Mouse (Mus musculus): ENCODE data around the gene Zfp628. TPM values are rescaled to one million over a fixed set of nuclear protein-coding genes. Genes with fewer than 3 reads are reported as not detected.
A peak's percentile ranks its signal among the peaks of the same experiment; 100 is the strongest.

Zfp628 gene
- total RNA-seq, 2 experiments from 2014 or later = 13.9 to 17.2 TPM

DNA sequence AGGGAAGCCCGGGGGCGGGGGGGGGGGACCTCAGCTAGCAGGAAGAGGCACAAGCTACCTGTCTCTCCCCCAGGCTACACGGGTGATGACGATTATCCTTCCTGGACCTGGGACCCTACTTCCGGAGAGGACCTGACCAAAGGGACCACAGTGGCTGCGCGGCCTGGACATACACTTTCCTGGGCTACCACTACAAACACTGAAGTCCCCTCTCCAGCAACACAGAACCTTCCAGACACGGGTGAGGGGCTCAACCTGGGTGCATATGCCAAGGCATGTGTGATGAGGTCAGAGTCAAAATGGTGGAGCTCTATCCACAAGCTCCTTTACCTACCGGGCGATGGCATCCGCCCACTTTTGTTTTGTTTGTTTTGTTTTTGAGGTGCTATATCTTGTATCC is 22.4 kb downstream of the Zfp628 start:
- DNase-seq (ENCODE audit: low spot score in 2 of 2) = no peak

DNA sequence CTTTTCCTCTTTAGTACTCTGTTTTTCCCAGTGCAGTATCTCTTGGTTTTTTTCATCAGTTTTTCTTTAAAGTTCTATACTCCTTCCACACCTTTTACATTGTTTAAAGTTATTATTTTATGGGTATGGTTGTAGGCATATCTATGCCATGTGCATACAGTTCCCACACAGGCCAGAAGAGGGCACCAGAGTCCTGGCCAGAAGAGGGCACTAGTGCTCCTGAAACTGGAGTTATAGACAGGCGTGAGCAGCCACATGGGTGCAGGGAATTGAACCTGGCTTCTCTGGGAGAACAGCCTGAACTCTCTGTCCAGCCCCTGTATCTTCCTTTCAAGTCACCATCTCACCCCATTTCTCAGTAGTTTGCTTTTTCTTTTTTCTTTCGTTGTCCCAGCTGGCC is 23.4 kb downstream of the Zfp628 start:
- peak; percentile 77 to 78 for DNase-seq (ENCODE audit: low spot score in 2 of 2)

DNA sequence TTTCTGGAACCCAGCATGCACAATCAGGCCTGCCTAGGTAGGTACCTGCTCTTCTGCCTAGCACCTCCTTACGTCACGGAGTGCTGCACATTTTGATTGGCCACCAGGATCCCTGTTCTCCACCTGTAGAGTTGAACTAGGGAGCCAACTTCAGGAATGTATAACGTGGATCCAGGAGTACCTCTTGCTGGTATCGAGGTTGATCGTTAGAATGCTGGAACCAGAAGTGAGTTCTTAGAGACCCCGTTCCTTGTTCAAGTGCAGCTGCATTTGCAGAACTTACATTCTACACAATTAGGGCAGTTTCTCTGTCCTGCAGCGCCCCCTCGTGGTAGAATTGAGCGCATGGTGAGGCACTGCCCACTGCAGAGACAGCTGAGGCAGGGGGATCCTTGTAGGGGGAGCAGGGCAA is 25.1 kb downstream of the Zfp628 start:
- DNase-seq (ENCODE audit: low spot score in 2 of 2) = peak; percentile 86 to 87

DNA sequence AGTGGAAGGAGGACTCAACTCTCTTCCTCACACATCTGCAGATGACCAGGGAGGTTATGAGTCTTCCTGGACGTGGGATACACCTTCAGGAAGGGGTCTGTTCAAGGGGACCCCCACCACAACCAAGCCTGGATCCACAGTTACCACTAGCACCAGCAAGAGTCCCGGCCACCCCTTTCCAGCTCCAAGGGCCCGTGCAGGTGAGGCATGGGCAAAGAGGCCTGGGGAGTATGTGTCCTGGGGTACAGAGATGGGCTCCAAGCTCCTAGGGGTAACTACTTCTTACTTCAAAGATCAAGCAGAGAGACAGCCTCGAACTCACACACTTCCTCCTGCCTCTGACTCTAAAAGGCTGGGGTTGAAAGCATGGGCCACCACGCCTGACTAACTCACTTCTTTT is 27.7 kb downstream of the Zfp628 start:
- no peak for DNase-seq (ENCODE audit: low spot score in 2 of 2)

DNA sequence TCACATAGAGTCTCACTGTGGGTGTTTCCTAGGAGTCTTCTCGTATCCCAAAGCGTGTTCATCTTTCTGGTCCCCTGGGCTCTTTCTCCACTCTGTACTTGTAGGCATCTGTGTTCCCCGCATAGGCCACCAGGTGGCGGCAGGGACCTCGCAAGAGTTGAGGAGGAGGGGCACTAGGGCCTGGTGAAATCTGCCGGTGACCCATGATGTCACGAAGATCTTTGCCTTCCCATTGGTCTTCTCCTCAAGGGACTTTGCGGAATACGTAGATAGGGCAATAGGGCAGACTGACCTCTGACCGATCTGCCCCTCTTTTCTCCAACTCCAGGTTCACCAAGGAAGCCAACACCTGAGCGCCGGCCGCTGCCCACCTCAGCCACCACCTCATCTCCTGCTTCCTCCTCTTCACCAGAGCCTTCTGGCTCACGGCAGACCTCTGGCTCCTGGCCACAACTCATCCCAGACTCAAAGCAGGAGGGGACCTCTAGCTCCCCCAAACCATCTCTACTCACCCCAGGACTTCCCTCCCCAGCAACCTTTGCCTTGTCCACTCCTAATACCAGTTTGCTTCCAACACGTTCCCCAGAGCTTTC is 28.3 kb downstream of the Zfp628 start:
- peak; percentile 95 to 96 for DNase-seq (ENCODE audit: low spot score in 2 of 2)

DNA sequence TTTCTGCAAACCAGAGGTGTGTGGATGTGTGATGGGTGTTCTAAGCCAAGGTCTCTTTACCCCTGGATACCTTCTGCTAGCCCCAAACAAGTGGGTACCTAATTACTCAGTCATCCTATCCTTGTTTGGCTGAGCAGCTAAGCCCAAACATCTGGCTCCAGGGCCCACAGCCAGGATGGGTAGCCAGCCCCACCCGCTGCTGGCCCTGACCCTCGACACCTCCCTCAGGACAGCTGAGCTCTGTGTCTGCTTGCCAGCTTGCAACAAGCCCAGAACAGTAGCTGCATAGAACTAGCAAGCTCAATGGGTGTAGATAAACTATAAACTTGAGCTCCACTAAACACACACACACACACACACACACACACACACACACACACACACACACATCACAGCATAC is 32.8 kb downstream of the Zfp628 start:
- no peak for DNase-seq (ENCODE audit: low spot score in 2 of 2)

DNA sequence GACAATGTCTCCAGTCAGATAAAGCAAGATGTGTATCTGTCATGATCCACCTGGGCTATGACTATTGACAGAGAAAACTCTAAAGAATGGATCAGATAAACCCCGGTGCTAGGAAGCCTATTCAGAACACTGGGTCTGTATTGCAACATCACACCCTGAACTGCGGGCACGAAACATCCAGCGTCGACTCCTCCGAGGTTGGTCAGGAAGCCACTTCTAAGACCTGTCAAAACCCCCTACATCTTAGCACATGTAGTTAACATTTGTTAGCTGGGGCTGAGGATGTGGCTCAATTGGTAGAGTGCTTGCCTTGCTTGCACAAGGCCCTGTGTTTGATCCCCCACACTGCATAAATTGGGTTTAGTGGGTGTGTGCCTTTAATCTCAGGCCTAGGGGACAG is 33.4 kb downstream of the Zfp628 start:
- no peak for DNase-seq (ENCODE audit: low spot score in 2 of 2)

DNA sequence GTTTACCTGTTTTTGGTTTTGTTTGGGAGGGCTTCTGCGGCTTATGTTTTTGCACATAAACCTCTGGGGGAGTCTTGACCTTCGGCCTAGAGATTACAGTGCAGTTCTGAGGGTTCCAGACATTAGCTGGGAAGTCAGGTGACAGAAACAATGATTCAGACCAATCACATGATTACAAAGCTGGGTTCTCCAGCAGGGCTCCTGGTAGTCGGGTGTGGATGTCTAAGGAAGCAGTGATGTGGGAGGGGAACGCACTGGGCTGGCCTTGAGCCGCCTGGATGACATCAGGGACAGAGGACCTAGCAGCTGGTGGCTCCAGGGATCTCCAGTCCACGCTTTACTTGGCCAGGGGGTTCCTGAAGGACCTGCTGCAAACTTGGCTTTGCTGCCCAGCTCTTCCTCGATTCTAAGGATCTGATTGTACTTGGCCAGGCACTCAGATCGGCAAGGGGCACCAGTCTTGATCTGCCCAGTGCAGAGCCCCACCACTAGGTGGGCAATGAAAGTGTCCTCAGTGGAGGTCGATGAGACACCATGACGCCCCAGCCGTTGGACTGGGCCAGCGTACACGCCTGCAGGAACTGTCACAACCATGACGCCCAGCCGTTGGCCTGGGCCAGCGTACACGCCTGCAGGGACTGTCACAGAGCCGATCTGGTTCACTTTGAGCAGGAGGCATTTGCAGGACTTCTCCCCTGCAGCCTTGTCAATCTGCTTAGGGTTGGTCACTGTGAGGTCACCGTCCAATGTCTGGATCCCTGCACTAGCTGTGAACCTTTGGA is 35.7 kb downstream of the Zfp628 start:
- DNase-seq (ENCODE audit: low spot score in 2 of 2) = no peak

DNA sequence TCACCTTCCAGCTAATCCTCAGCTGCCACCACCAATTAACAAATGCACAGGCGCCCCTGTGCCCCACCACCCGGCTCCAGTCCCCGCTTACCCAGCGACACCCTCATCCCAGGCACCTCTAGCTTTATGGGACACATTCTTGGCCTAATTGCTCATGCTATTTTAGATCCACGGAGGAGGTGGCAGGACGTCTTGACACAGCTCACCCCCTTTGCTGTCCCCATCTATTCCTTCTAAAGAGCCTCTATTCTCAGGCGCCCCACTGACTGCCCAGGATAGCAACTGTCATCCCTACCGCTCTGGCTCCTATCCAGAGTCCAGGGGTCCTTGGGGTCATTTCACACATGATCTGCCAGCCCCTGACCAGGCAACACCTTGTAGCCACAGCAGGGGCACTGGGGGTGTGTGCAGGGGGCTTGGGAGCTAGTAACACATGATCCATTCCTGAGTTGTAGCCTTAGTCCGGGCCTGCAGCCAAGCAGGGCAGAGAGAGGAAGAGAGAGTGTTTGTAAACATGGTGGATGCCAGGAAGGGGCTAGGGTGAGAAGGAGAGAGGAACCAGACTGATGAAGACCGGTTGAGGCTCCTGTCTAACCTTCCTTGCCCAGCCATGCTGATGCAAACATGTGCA is 38.9 kb downstream of the Zfp628 start:
- no peak for DNase-seq (ENCODE audit: low spot score in 2 of 2)

DNA sequence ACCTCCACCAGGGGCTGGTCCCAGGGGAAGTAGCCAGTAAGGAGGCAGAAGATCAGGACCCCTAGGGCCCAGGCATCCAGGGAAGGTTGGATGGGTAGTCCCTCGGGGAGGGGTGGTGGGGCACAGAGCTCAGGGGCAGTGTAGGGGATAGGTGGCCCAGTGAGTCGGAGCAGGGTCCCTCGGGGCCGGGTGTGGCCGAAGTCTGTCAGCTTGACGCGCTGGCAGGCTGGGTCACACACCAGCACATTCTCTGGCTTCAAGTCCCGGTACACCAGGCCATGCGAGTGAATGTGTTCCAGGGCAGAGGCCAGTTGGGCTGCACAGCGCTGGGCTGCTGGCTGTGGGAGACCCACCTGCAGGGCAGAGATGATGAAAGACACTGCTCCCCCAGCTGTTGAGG is 42.3 kb downstream of the Zfp628 start:
- no peak for DNase-seq (ENCODE audit: low spot score in 2 of 2)

DNA sequence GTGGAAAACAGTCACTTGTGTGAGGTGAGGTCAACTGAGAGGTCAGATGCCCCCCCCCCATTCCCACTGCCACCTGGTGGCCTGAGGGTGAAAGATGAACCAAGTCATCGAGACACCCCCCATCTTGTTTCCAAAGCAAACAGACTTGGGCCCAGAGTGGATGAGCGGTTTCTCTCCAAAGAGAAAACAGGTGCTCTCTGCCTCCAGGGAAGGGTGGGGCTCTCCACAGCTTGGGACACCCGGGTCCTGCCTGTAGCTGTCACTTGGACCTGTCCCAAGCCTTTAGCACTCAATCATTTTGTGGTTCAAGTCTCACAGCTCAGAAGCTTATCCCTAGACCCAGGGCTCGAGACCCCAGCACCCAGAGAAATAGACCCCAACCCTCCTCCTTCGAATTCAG is 48.5 kb downstream of the Zfp628 start:
- DNase-seq (ENCODE audit: low spot score in 2 of 2) = no peak

DNA sequence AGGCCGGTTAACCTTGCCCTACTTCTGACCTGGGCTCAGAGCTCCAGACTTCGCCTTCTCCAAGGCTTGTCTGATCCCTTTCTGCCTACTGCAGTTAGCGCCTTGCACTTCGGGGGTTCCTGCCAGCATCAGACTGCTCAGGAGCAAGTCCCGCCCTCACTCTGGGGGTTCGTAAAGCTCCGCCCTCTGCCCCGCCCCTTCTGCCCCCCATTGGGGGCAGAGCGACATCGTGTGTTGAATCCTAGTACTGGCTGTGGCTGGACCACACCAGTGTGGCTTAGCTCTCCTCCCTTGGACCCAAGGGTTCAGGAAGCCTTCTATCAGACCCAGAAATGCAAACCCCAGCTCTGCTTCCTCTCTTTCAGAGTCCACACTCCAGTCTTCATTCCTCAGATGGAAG is 49.3 kb downstream of the Zfp628 start, which contains the start of gene Sbk2:
Gene Sbk2, minus strand, starts transcription at position 135 of the 400 bp plus-strand sequence.
- DNase-seq (ENCODE audit: low spot score in 2 of 2) = peak; percentile 74 to 82

DNA sequence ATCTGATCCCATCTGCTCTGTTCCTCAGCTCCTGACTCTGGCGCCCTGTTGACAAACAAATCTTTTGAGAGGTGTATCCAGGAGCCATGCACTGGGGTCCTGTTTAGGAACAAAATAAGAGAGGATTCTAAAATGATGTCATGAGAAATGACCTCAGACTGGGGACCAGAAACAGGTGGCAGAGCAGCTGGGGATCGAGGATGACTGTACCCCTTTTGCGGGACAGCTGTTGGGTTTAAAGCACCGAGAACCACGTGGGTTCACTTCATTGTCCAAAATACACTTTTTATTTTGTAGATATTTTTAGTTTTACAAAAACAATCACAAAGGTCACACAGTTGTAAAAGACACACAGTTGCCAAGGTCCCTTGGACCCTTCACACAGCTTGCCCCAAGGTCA is 50.0 kb downstream of the Zfp628 start:
- DNase-seq (ENCODE audit: low spot score in 2 of 2) = no peak

DNA sequence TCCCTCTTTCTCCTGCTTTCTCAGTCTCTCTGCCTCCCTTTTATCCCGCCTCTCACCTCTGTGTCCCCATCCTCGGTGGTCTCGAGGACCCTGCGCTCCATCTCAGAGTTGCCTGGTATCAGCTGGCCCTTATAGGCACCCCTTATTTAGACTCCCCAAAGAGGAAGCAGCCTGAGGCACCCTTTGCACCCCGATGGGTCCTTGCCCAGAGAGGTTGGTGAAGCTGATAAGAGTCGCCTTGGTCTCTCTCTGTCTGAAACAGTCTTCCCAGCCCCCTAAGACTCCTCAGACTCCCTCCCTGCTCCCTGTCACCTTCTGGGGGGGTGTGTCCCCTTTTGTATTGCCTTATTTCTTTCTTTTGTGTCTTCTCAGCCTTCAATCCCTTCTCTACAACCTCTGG is 56.1 kb downstream of the Zfp628 start, which contains the start of gene Sbk3:
Gene Sbk3, minus strand, starts transcription at position 101 of the 400 bp plus-strand sequence.
- DNase-seq (ENCODE audit: low spot score in 2 of 2) = no peak

Other genes starting within 250 kb of the Zfp628 start
- 10 to 100 TPM; 47.8 TPM for gene Hspbp1, start 230.1 kb upstream of the Zfp628 start, total RNA-seq (2021)
- 1 to 10 TPM; 4.0 to 5.3 TPM for gene Brsk1, start 224.6 kb upstream of the Zfp628 start, total RNA-seq (2021)
- under 1 TPM; 0.36 to 0.38 TPM for gene Tmem150b, start 190.0 kb upstream of the Zfp628 start, total RNA-seq (2021)
- 10 to 100 TPM; 34.5 to 35.3 TPM for gene Kmt5c, start 175.1 kb upstream of the Zfp628 start, total RNA-seq (2021)
- 10 to 100 TPM in 1 of 2 experiments, 1 to 10 TPM in 1; 7.6 to 10.6 TPM for gene Cox6b2, start 162.1 kb upstream of the Zfp628 start, total RNA-seq (2021)
- not detected for gene Fam71e2, start 143.9 kb upstream of the Zfp628 start, total RNA-seq (2021)
- gene Il11, start 132.4 kb upstream of the Zfp628 start, total RNA-seq (2021) = under 1 TPM; 0.17 to 0.51 TPM
- not detected for gene Tmem190, start 132.3 kb upstream of the Zfp628 start, total RNA-seq (2021)
- gene Tmem238, start 125.6 kb upstream of the Zfp628 start, total RNA-seq (2021) = 10 to 100 TPM in 1 of 2 experiments, 1 to 10 TPM in 1; 6.5 to 12.1 TPM
- 100 to 1,000 TPM; 849 to 923 TPM for gene Rpl28, start 122.3 kb upstream of the Zfp628 start, total RNA-seq (2021)
- 100 to 1,000 TPM; 119 to 128 TPM for gene Ube2s, start 102.6 kb upstream of the Zfp628 start, total RNA-seq (2021)
- gene Shisa7, start 70.5 kb upstream of the Zfp628 start, total RNA-seq (2021) = 1 to 10 TPM; 2.1 to 2.4 TPM
- gene Isoc2b, start 45.0 kb upstream of the Zfp628 start, total RNA-seq (2021) = 10 to 100 TPM in 1 of 2 experiments, 1 to 10 TPM in 1; 9.6 to 18.3 TPM
- 10 to 100 TPM; 32.7 to 38.0 TPM for gene Isoc2a, start 38.1 kb upstream of the Zfp628 start, total RNA-seq (2021)
- not detected for gene Gm36210, start 8.7 kb upstream of the Zfp628 start, total RNA-seq (2021)
- gene Nat14, start 6.8 kb downstream of the Zfp628 start, total RNA-seq (2021) = 10 to 100 TPM in 1 of 2 experiments, 1 to 10 TPM in 1; 9.8 to 11.6 TPM
- 1 to 10 TPM; 2.2 to 2.5 TPM for gene Ssc5d, start 10.6 kb downstream of the Zfp628 start, total RNA-seq (2021)
- 1 to 10 TPM in 1 of 2 experiments, under 1 TPM in 1; 0.96 to 2.5 TPM for gene Sbk2, start 49.2 kb downstream of the Zfp628 start, total RNA-seq (2021)
- under 1 TPM; 0.13 to 0.22 TPM for gene Sbk3, start 56.0 kb downstream of the Zfp628 start, total RNA-seq (2021)
- gene Zfp579, start 80.9 kb downstream of the Zfp628 start, total RNA-seq (2021) = 10 to 100 TPM; 15.9 to 25.4 TPM
- 10 to 100 TPM; 10.2 to 11.5 TPM for gene Zfp524, start 99.2 kb downstream of the Zfp628 start, total RNA-seq (2021)
- gene Fiz1, start 99.5 kb downstream of the Zfp628 start, total RNA-seq (2021) = 10 to 100 TPM; 21.7 to 22.5 TPM
- not detected for gene Gm44973, start 100.3 kb downstream of the Zfp628 start, total RNA-seq (2021)
- gene Zfp865, start 105.2 kb downstream of the Zfp628 start, total RNA-seq (2021) = 10 to 100 TPM; 24.4 to 24.5 TPM
- 1 to 10 TPM; 1.5 to 2.6 TPM for gene Ccdc106, start 105.3 kb downstream of the Zfp628 start, total RNA-seq (2021)
- not detected for gene 4632433K11Rik, start 118.9 kb downstream of the Zfp628 start, total RNA-seq (2021)
- gene Zfp784, start 123.2 kb downstream of the Zfp628 start, total RNA-seq (2021) = 1 to 10 TPM; 3.4 to 4.1 TPM
- 1 to 10 TPM; 5.1 to 5.7 TPM for gene Zfp580, start 136.3 kb downstream of the Zfp628 start, total RNA-seq (2021)
- 100 to 1,000 TPM; 145 to 156 TPM for gene U2af2, start 146.9 kb downstream of the Zfp628 start, total RNA-seq (2021)
- gene Epn1, start 165.0 kb downstream of the Zfp628 start, total RNA-seq (2021) = 100 to 1,000 TPM; 140 to 142 TPM
- gene Rfpl4, start 201.7 kb downstream of the Zfp628 start, total RNA-seq (2021) = under 1 TPM in 1 of 2 experiments, not detected in 1; 0.22 TPM
- gene Rasl2-9, start 210.7 kb downstream of the Zfp628 start, total RNA-seq (2021) = 1 to 10 TPM; 1.5 to 2.0 TPM
- not detected for gene Vmn1r55, start 234.5 kb downstream of the Zfp628 start, total RNA-seq (2021)